Mouse (Mus musculus): ENCODE data around the gene Trim75. TPM values are rescaled to one million over a fixed set of nuclear protein-coding genes. Genes with fewer than 3 reads are reported as not detected.
"Not testable (repeated sequence)": the region's sequence is repeated elsewhere in the genome, so short reads cannot be mapped to it uniquely, and the experiment has no call there.

The Trim75 gene
- total RNA-seq (2022) = not detected

- DNase-seq (ENCODE audit: low spot score in 2 of 2) = no peak
Observed at GRCm38 (mm10) chr8:64987731-64988130, at the start of gene Trim75. TSS of gene Trim75 (minus strand) at chr8:64987831.

GRCm38 (mm10) chr8:65037117-65037533 lies 49.5 kb upstream of the Trim75 start, which contains the start of gene Apela:
TSS of gene Apela (minus strand) at chr8:65037336.
- peak; percentile 6 to 13 for DNase-seq (ENCODE audit: low spot score in 2 of 2)

GRCm38 (mm10) chr8:65034136-65034535 lies 46.5 kb upstream of the Trim75 start:
- no peak for DNase-seq (ENCODE audit: low spot score in 2 of 2)

GRCm38 (mm10) chr8:65033056-65033455 lies 45.4 kb upstream of the Trim75 start:
- DNase-seq (ENCODE audit: low spot score in 2 of 2) = no peak

GRCm38 (mm10) chr8:65032107-65032506 lies 44.5 kb upstream of the Trim75 start:
- DNase-seq (ENCODE audit: low spot score in 2 of 2) = no peak

- DNase-seq (ENCODE audit: low spot score in 2 of 2) = no peak
Observed at GRCm38 (mm10) chr8:65030735-65031485, 43.3 kb upstream of the Trim75 start.

- no peak for DNase-seq (ENCODE audit: low spot score in 2 of 2)
Observed at GRCm38 (mm10) chr8:65029776-65030175, 42.1 kb upstream of the Trim75 start.

GRCm38 (mm10) chr8:65028959-65029686 lies 41.5 kb upstream of the Trim75 start:
- no peak for DNase-seq (ENCODE audit: low spot score in 2 of 2)

GRCm38 (mm10) chr8:65022485-65022884 lies 34.9 kb upstream of the Trim75 start:
- peak; percentile 25 to 79 for DNase-seq (ENCODE audit: low spot score in 2 of 2)

GRCm38 (mm10) chr8:65018423-65018822 lies 30.8 kb upstream of the Trim75 start, which contains the start of the genes Trim61 and Trim60:
TSS of gene Trim61 (minus strand) at chr8:65018523.
TSS of gene Trim60 (minus strand) at chr8:65018584.
- DNase-seq (ENCODE audit: low spot score in 2 of 2) = no peak

GRCm38 (mm10) chr8:65007616-65008015 lies 20.0 kb upstream of the Trim75 start:
- not testable (repeated sequence) for DNase-seq (ENCODE audit: low spot score in 2 of 2)

GRCm38 (mm10) chr8:64998806-64999365 lies 11.3 kb upstream of the Trim75 start:
- no peak for DNase-seq (ENCODE audit: low spot score in 2 of 2)

- DNase-seq (ENCODE audit: low spot score in 2 of 2) = no peak
Observed at GRCm38 (mm10) chr8:64983150-64983897, 4.3 kb downstream of the Trim75 start.

GRCm38 (mm10) chr8:64962836-64963235 lies 24.8 kb downstream of the Trim75 start:
- no peak for DNase-seq (ENCODE audit: low spot score in 2 of 2)

GRCm38 (mm10) chr8:64959025-64959424 lies 28.6 kb downstream of the Trim75 start:
- no peak for DNase-seq (ENCODE audit: low spot score in 2 of 2)

GRCm38 (mm10) chr8:64952101-64952500 lies 35.5 kb downstream of the Trim75 start:
- DNase-seq (ENCODE audit: low spot score in 2 of 2) = no peak

- DNase-seq (ENCODE audit: low spot score in 2 of 2) = no peak
Observed at GRCm38 (mm10) chr8:64948371-64948770, 39.3 kb downstream of the Trim75 start.

- DNase-seq (ENCODE audit: low spot score in 2 of 2) = no peak
Observed at GRCm38 (mm10) chr8:64947698-64948034, 40.0 kb downstream of the Trim75 start.

- DNase-seq (ENCODE audit: low spot score in 2 of 2) = peak; percentile 92 to 93
Observed at GRCm38 (mm10) chr8:64946820-64947697, 40.6 kb downstream of the Trim75 start, which contains the start of gene Tmem192. TSS of gene Tmem192 (plus strand) at chr8:64947185.

- no peak for DNase-seq (ENCODE audit: low spot score in 2 of 2)
Observed at GRCm38 (mm10) chr8:64946441-64946819, 41.2 kb downstream of the Trim75 start.

All from layer of hippocampus, adult 8-10 months (tissue).